Mouse (Mus musculus) liver, embryonic 12.5 days (tissue): ENCODE data around the gene Cpm. TPM values are rescaled to one million over a fixed set of nuclear protein-coding genes. Genes with fewer than 3 reads are reported as not detected.

ENCODE experiments used
- ATAC-seq: fragments of 200-750 bp; cut with Nextera tagmentation; 2 replicates; pipeline ENCODE4 v1.8.0; 2017; ENCODE audit warnings: moderate number of reproducible peaks, mild to moderate bottlenecking, moderate library complexity
- H3K27ac ChIP-seq: fragments of 300-500 bp; sonication (generic); 2 replicates; pipeline ENCODE4 v1.5.1; 2016; ENCODE audit warnings: mild to moderate bottlenecking
- H3K27me3 ChIP-seq: fragments of 300-500 bp; sonication (generic); replicated peaks from 2 replicates; pipeline ENCODE4 v1.6.1; 2016; ENCODE audit warnings: mild to moderate bottlenecking, moderate library complexity
- H3K36me3 ChIP-seq: fragments of 300-500 bp; sonication (generic); 2 replicates; pipeline ENCODE4 v1.6.1; 2016; ENCODE audit warnings: mild to moderate bottlenecking, moderate library complexity
- H3K4me1 ChIP-seq: fragments of 300-500 bp; sonication (generic); 2 replicates; pipeline ENCODE4 v1.6.1; 2016
- H3K4me2 ChIP-seq: fragments of 300-500 bp; sonication (generic); 2 replicates; pipeline ENCODE4 v1.6.1; 2016; ENCODE audit warnings: mild to moderate bottlenecking, moderate library complexity
- H3K4me3 ChIP-seq: fragments of 300-500 bp; sonication (generic); 2 replicates; pipeline ENCODE4 v1.5.1; 2016; ENCODE audit warnings: mild to moderate bottlenecking, moderate library complexity
- H3K9ac ChIP-seq: fragments of 300-500 bp; sonication (generic); 2 replicates; pipeline ENCODE4 v1.6.1; 2016; ENCODE audit warnings: mild to moderate bottlenecking, moderate library complexity
- H3K9me3 ChIP-seq: fragments of 300-500 bp; sonication (generic); replicated peaks from 2 replicates; pipeline ENCODE4 v1.6.1; 2016; ENCODE audit warnings: mild to moderate bottlenecking, moderate library complexity
- WGBS: fragments of 180-500 bp; shearing (Covaris S2); methylation state at CpG from one replicate; pipeline ENCODE4 v1.1.7; 2016; ENCODE audit not compliant: insufficient replicate concordance; 5-methylcytosine and 5-hydroxymethylcytosine counted together
- polyA plus RNA-seq: library from polyadenylated mRNA; unstranded; fragments of >200 nt; fragmentation: Nextera tagmentation; extraction: Ambion mirVana; gene quantifications from 2 replicates; pipeline ENCODE4 v1.2.1, GENCODE M21; 2016

Cpm gene
- polyA plus RNA-seq, 1 experiment from 2014 or later, result 30.7 TPM

GRCm38 (mm10) chr10:117626840-117627615, 2.3 kb upstream of the Cpm start:
- 47% methylated on average over 7 of the region's 7 CpGs for WGBS
- no peak overlapping the region for H3K4me3 ChIP-seq
- ATAC-seq, result no peak
- no peak overlapping the region for H3K9ac ChIP-seq
- H3K27me3 ChIP-seq, result peaks cover 54% of the 10 kb centered on the region
- H3K27ac ChIP-seq, result no peak overlapping the region
- no peaks in the 10 kb centered on the region for H3K36me3 ChIP-seq
- H3K9me3 ChIP-seq, result no peaks in the 10 kb centered on the region
- peaks cover 13% of the 10 kb centered on the region for H3K4me1 ChIP-seq
- no peak overlapping the region for H3K4me2 ChIP-seq

GRCm38 (mm10) chr10:117627616-117627930, 1.7 kb upstream of the Cpm start:
- WGBS, result 35% methylated on average over 7 of the region's 7 CpGs
- Histone ChIP-seq H3K9me3 (no peaks in the 10 kb centered on the region), H3K9ac (no peak overlapping the region), H3K27me3 (peaks cover 60% of the 10 kb centered on the region), H3K4me1 (peaks cover 13% of the 10 kb centered on the region), H3K4me2 (no peak overlapping the region), H3K36me3 (no peaks in the 10 kb centered on the region), H3K4me3 (no peak overlapping the region), H3K27ac (no peak overlapping the region)
- no peak for ATAC-seq

DNA sequence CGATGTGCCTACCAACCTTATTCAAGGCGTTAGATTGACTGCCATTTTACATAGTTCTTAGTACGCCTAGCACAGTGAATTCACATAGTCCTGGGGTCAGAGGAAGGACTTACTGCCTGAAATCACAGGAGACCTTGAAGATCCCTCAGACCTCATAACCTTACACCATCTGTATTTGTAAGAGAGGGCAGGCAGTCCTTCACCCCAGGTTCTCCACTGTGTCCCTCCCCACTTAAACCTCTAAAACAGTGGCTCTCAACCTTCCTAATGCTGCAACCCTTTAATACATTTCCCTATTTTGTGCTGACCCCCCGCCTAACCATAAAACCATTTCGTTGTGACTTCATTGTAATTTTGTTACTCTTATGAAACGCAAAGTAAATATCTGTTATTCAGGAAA, 1.4 kb upstream of the Cpm start:
- no peak overlapping the region for H3K9ac ChIP-seq
- 34% methylated on average over 6 of the region's 6 CpGs for WGBS
- H3K4me2 ChIP-seq, result peak overlapping the region; percentile 71; the same call in 1 of the 2 replicates
- no peaks in the 10 kb centered on the region for H3K9me3 ChIP-seq
- H3K4me3 ChIP-seq, result no peak overlapping the region
- peaks cover 62% of the 10 kb centered on the region for H3K27me3 ChIP-seq
- H3K36me3 ChIP-seq, result no peaks in the 10 kb centered on the region
- H3K4me1 ChIP-seq, result peaks cover 13% of the 10 kb centered on the region
- no peak for ATAC-seq
- no peak overlapping the region for H3K27ac ChIP-seq

DNA sequence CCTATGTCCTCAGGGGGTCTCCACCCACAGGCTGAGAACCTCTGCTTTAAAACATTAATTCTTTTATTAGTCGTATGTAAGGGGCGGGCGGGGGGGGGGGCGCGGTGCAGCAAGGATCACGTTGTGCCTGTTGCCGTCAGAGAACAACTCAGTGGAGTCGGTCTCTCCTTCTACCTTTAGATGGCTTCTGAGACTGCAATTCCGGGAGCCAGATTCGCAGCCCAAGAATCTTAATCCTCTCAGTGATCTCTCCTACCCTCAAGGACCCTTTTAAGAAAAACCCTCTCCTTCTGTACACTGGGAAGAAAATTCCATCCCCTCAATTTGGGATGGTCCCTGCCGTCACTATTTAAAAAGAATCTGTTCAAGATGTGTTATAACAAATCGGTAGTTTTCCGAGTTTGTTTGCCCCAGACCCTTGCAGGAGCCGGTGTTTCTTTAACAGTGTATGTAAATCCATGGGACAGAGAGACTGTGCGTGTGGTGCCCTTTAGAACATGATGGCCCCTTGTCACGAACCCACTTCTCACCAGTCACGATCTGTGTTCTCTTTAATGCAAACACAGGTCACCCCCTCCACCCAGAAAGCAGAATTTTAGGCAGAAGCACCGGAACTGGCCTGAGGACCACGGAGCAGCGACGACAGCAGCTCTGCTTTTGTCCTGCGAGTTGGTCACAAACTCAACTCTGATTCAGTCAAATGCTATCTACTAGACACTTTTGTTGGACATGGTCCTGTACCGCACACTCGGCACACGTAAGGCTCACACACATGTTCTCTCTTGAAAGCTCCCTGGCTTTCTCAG, 734 bp upstream of the Cpm start:
- Histone ChIP-seq H3K36me3 (no peaks in the 10 kb centered on the region), H3K27ac (no peak overlapping the region), H3K9me3 (no peaks in the 10 kb centered on the region), H3K4me2 (peak overlapping the region; percentile 71), H3K27me3 (peaks cover 62% of the 10 kb centered on the region), H3K4me3 (peak overlapping the region; percentile 56), H3K4me1 (peaks cover 13% of the 10 kb centered on the region), H3K9ac (peak overlapping the region; percentile 44; the same call in 1 of the 2 replicates)
- ATAC-seq, result peak; percentile 57; the same call in 1 of the 2 replicates
- 3% methylated on average over 25 of the region's 25 CpGs for WGBS

- WGBS, result 21% methylated on average over 8 of the region's 8 CpGs
- no peaks in the 10 kb centered on the region for H3K9me3 ChIP-seq
- ATAC-seq, result no peak
- peak overlapping the region; percentile 71 for H3K4me2 ChIP-seq
- peaks cover 62% of the 10 kb centered on the region for H3K27me3 ChIP-seq
- peaks cover 13% of the 10 kb centered on the region for H3K4me1 ChIP-seq
- H3K4me3 ChIP-seq, result peak overlapping the region; percentile 56
- H3K36me3 ChIP-seq, result no peaks in the 10 kb centered on the region
- H3K27ac ChIP-seq, result no peak overlapping the region
- H3K9ac ChIP-seq, result 0 out of 2 replicates have a peak overlapping the region, but pooled peaks have one; percentile 44
Measured at GRCm38 (mm10) chr10:117630176-117630575, 876 bp downstream of the Cpm start.

DNA sequence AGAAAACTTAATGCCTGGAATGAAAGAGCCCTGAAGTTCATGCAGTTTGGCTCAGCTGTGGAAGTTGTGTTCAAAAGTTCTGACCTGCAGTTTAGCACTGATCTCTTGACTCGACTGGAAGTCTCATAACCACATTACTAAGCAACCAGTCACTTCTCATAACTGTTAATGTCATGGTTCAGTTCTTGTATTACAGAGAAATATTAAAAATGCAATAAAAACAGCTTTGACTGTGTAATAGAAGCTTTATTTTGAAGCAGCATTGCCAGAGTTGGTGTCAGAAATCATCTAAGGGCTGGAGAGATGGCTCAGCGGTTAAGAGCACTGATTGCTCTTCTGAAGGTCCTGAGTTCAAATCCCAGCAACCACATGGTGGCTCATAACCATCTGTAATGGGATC, 1.5 kb downstream of the Cpm start:
- Histone ChIP-seq H3K36me3 (no peaks in the 10 kb centered on the region), H3K4me1 (peaks cover 13% of the 10 kb centered on the region), H3K27ac (no peak overlapping the region), H3K27me3 (peaks cover 62% of the 10 kb centered on the region), H3K4me2 (peak overlapping the region; percentile 71; the same call in 1 of the 2 replicates), H3K9me3 (no peaks in the 10 kb centered on the region), H3K9ac (no peak overlapping the region), H3K4me3 (0 out of 2 replicates have a peak overlapping the region, but pooled peaks have one; percentile 56)
- ATAC-seq, result no peak
- WGBS, result 42% methylated on average over 2 of the region's 2 CpGs

GRCm38 (mm10) chr10:117631562-117632259, 2.4 kb downstream of the Cpm start:
- Histone ChIP-seq H3K27me3 (peaks cover 61% of the 10 kb centered on the region), H3K4me1 (peaks cover 13% of the 10 kb centered on the region)
- WGBS, result 70% methylated on average over 16 of the region's 16 CpGs

DNA sequence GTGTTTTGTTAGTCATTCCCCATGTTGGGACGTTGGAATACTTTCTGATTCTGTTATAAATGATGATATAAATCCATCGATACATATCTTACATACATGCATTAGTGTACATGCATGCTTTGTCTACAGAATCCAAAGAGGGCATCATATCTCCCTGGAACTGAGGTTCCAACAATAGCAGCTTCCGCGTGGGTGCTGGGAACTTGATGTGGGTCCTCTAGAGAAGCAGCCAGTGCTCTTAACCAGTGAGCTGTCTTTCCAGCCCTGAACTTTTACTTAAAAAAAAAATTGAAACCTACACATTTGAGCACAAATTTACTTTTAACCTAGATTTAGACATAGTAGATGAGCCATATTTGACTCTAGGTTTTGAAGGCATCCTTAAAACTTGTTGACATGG, 3.1 kb downstream of the Cpm start:
- H3K4me1 ChIP-seq, result peaks cover 13% of the 10 kb centered on the region
- no peak overlapping the region for H3K9ac ChIP-seq
- WGBS, result 74% methylated on average over 4 of the region's 4 CpGs
- no peak for ATAC-seq
- no peaks in the 10 kb centered on the region for H3K9me3 ChIP-seq
- H3K36me3 ChIP-seq, result no peaks in the 10 kb centered on the region
- H3K27me3 ChIP-seq, result peaks cover 54% of the 10 kb centered on the region
- H3K4me2 ChIP-seq, result no peak overlapping the region
- no peak overlapping the region for H3K4me3 ChIP-seq
- H3K27ac ChIP-seq, result no peak overlapping the region

More at GRCm38 (mm10) chr10:117631562-117632259, 2.4 kb downstream of the Cpm start:
- Histone ChIP-seq H3K36me3 (no peaks in the 10 kb centered on the region), H3K27ac (no peak overlapping the region), H3K4me3 (no peak overlapping the region), H3K9ac (no peak overlapping the region), H3K4me2 (no peak overlapping the region), H3K9me3 (no peaks in the 10 kb centered on the region)
- ATAC-seq, result no peak

- Histone ChIP-seq H3K27ac (no peak overlapping the region), H3K27me3 (peaks cover 41% of the 10 kb centered on the region), H3K36me3 (no peaks in the 10 kb centered on the region), H3K9ac (no peak overlapping the region), H3K4me1 (peaks cover 12% of the 10 kb centered on the region), H3K9me3 (no peaks in the 10 kb centered on the region), H3K4me2 (no peak overlapping the region), H3K4me3 (no peak overlapping the region)
- WGBS, result 75% methylated on average over 5 of the region's 5 CpGs
- ATAC-seq, result no peak
Measured at GRCm38 (mm10) chr10:117633564-117634208, 4.4 kb downstream of the Cpm start.

GRCm38 (mm10) chr10:117634323-117635030, 5.2 kb downstream of the Cpm start:
- Histone ChIP-seq H3K4me2 (no peak overlapping the region), H3K36me3 (no peaks in the 10 kb centered on the region), H3K27ac (no peak overlapping the region), H3K9me3 (no peaks in the 10 kb centered on the region), H3K4me3 (no peak overlapping the region), H3K9ac (no peak overlapping the region), H3K4me1 (peaks cover 5% of the 10 kb centered on the region; the same call in 1 of the 2 replicates), H3K27me3 (peaks cover 34% of the 10 kb centered on the region)
- 67% methylated on average over 10 of the region's 10 CpGs for whole genome bisulfite sequencing
- no peak for ATAC-seq
